ENCODE assay signal across 17 mouse cellular contexts in the genomic region with DNA sequence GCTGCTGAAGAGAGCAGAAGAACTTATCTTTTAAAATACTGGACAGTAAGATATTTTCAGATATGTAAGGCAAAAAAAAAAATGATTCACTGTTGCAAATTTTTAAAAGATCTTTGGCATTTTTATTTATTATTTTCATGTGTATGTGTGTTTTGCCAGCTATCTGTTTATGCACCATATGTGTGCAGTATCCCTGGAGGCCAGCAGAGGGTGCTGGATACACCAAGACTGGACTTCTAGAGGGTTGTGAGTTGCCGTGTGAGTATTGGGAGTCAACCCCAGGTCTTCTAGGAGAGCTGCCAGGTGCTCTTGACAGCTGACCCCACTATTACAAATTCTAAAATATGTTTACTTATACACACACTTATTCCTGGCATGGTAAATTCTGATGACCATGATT. TPM values are rescaled to one million over a fixed set of nuclear protein-coding genes. Genes with fewer than 3 reads are reported as not detected.
DNase-seq lines count a peak whose midpoint lies in the region; TF ChIP-seq lines count a peak whose summit lies in the region.
"Had no signal": no experiment of that assay in that cellular context is flagged by ENCODE, and none has a peak within 500 bp of the region (broad histone marks: within the 10 kb centered on the region; RNA-seq: fewer than 3 reads in every experiment).

No protein-coding gene starts in this region.

- H3K36me3 ChIP-seq in heart, adult 2 months (ENCODE audit: control insufficient read depth, insufficient read depth, low read length): no peaks in the 10 kb centered on the region
- peaks cover 9% of the 10 kb centered on the region; the same call in 1 of the 2 replicates for H3K36me3 ChIP-seq in heart, embryonic 10.5 days
- peaks cover 0 to 4% of the 10 kb centered on the region in 2 experiments; a peak in 1 of 4 replicates for H3K36me3 ChIP-seq in MEL (ENCODE audit: control insufficient read depth in 1 of 2, insufficient read depth in 2 of 2, low read length in 2 of 2)

- no peaks in the 10 kb centered on the region for H3K27me3 ChIP-seq in heart, adult 2 months (ENCODE audit: control insufficient read depth, insufficient read depth, low read length)
- no peaks in the 10 kb centered on the region for H3K27me3 ChIP-seq in heart, embryonic 10.5 days (ENCODE audit: insufficient read depth, poor library complexity, severe bottlenecking)
- no peaks in the 10 kb centered on the region for H3K27me3 ChIP-seq in MEL (ENCODE audit: control insufficient read depth in 1 of 2, insufficient read depth in 2 of 2, low read length in 2 of 2)
- H3K27me3 ChIP-seq: forebrain, embryonic 12.5 days; limb, embryonic 12.5 days had no signal

- H3K4me1 ChIP-seq in heart, adult 2 months (ENCODE audit: control insufficient read depth, insufficient read depth, low read length): peaks cover 2% of the 10 kb centered on the region; the same call in 1 of the 2 replicates
- peaks cover 18% of the 10 kb centered on the region for H3K4me1 ChIP-seq in heart, embryonic 10.5 days
- peaks cover 0 to 4% of the 10 kb centered on the region in 2 experiments; a peak in 1 of 4 replicates for H3K4me1 ChIP-seq in MEL (ENCODE audit: control insufficient read depth in 1 of 2, insufficient read depth in 2 of 2, low read length in 2 of 2)

- DNase-seq in heart, adult 2 months: no peak
- no peak for DNase-seq in heart, embryonic 10.5 days (ENCODE audit: low spot score)
- no peak for DNase-seq in layer of hippocampus, adult 2 months (ENCODE audit: low spot score in 2 of 2)
- no peak for DNase-seq in layer of hippocampus, postnatal 36 days
- DNase-seq in 3T3-L1 (ENCODE audit: low read depth, low spot score) (peak; percentile 22), MEL (ENCODE audit: low read depth, low spot score) (peak; percentile 44)
- DNase-seq in frontal cortex, postnatal 14 days (ENCODE audit: low spot score in 2 of 2): no peak
- no peak for DNase-seq in urinary bladder, postnatal 4 days (ENCODE audit: low spot score in 2 of 2)
- DNase-seq: adrenal gland, postnatal 10 days; gastrocnemius, postnatal 25 days; heart, postnatal 14 days; kidney, postnatal 25 days had no signal

- intact Hi-C loops in heart, adult 2 months (cut with DNase I): loop anchor here (10.0 kb wide), 1 partner anchor 608 kb away; a partner anchor contains a TSS

- TF ChIP-seq RAD21 in MEL (IDR thresholded peaks at IDR 0.05; ENCODE audit: low read depth, low read length): no peak; the same call in 1 of the 2 replicates

- H3K4me3 ChIP-seq in heart, adult 2 months: no peak overlapping the region
- H3K4me3 ChIP-seq in heart, embryonic 10.5 days: no peak overlapping the region
- H3K4me3 ChIP-seq in layer of hippocampus, adult 2 months: no peak overlapping the region
- H3K4me3 ChIP-seq in MEL (ENCODE audit: control insufficient read depth in 1 of 2, insufficient read depth in 1 of 2, low read depth in 2 of 2, low read length in 2 of 2): no peak overlapping the region
- H3K4me3 ChIP-seq: forebrain, embryonic 12.5 days; limb, embryonic 12.5 days; midbrain, embryonic 10.5 days; myocyte had no signal

- no peaks in the 10 kb centered on the region for H3K79me2 ChIP-seq in heart, adult 2 months (replicated peaks; ENCODE audit: control insufficient read depth, insufficient read depth, low read length)
- H3K79me2 ChIP-seq in MEL (ENCODE audit: control insufficient read depth, insufficient read depth, low read length, poor library complexity): peaks cover 14% of the 10 kb centered on the region

- no peak overlapping the region for H3K27ac ChIP-seq in heart, adult 2 months
- H3K27ac ChIP-seq in heart, embryonic 10.5 days: no peak overlapping the region; the same call in 1 of the 2 replicates
- H3K27ac ChIP-seq in layer of hippocampus, adult 2 months: no peak overlapping the region
- no peak overlapping the region for H3K27ac ChIP-seq in MEL (ENCODE audit: control insufficient read depth, low read depth, low read length)
- H3K27ac ChIP-seq: forebrain, embryonic 12.5 days; limb, embryonic 12.5 days; midbrain, embryonic 10.5 days had no signal

- TF ChIP-seq POLR2A in heart, adult 2 months (IDR thresholded peaks at IDR 0.05; ENCODE audit: insufficient read depth, low read depth, low read length): no peak
- no peak for TF ChIP-seq POLR2A in MEL (IDR thresholded peaks at IDR 0.05; ENCODE audit: control insufficient read depth in 1 of 2, insufficient read depth in 1 of 2, low read depth in 1 of 2, low read length in 2 of 2, poor library complexity in 1 of 2)

- no peak for TF ChIP-seq EP300 in heart, adult 2 months (IDR thresholded peaks at IDR 0.05; ENCODE audit: insufficient read depth, low read depth, low read length)
- TF ChIP-seq EP300 in MEL (IDR thresholded peaks at IDR 0.05; ENCODE audit: low read depth in 1 of 2, low read length in 2 of 2): no peak

- peak; percentile 57 for TF ChIP-seq CTCF in heart, adult 2 months (IDR thresholded peaks at IDR 0.05)
- TF ChIP-seq CTCF in layer of hippocampus, adult 2 months (conservative IDR thresholded peaks at IDR 0.05): peak; percentile 53
- peak; percentile 48 to 51 (median 49) for TF ChIP-seq CTCF in MEL (IDR thresholded peaks at IDR 0.05 in 2 of 3, conservative IDR thresholded peaks at IDR 0.05 in 1 of 3; ENCODE audit: control insufficient read depth in 1 of 3, insufficient read depth in 1 of 3, low read depth in 2 of 3, low read length in 3 of 3, poor library complexity in 1 of 3, severe bottlenecking in 1 of 3)

- H3K9ac ChIP-seq in heart, adult 2 months (ENCODE audit: low read depth, low read length): no peak overlapping the region
- no peak overlapping the region for H3K9ac ChIP-seq in MEL (ENCODE audit: control insufficient read depth, low read depth, low read length, poor library complexity, severe bottlenecking)
- H3K9ac ChIP-seq: forebrain, embryonic 12.5 days; limb, embryonic 12.5 days had no signal

- H3K9me3 ChIP-seq in heart, embryonic 10.5 days: no peaks in the 10 kb centered on the region
- no peaks in the 10 kb centered on the region for H3K9me3 ChIP-seq in MEL (replicated peaks; ENCODE audit: insufficient read depth, low read length)
- H3K9me3 ChIP-seq: forebrain, embryonic 12.5 days; limb, embryonic 12.5 days; midbrain, embryonic 10.5 days had no signal

- 55% methylated on average over 1 of the region's 1 CpGs for WGBS in heart, adult 2 months
- 71% methylated on average over 1 of the region's 1 CpGs for WGBS in heart, embryonic 10.5 days

TF ChIP-seq in MEL, 35 proteins besides CTCF, POLR2A, EP300 and RAD21:
- TF ChIP-seq JUND (IDR thresholded peaks at IDR 0.05; ENCODE audit: low read depth, low read length) (no peak), RCOR1 (IDR thresholded peaks at IDR 0.05; ENCODE audit: low read depth, low read length) (no peak), MAZ (IDR thresholded peaks at IDR 0.05; ENCODE audit: low read depth, low read length) (no peak), MAFK (IDR thresholded peaks at IDR 0.05; ENCODE audit: borderline replicate concordance, low read depth, low read length) (no peak), BHLHE40 (IDR thresholded peaks at IDR 0.05; ENCODE audit: borderline replicate concordance, low read depth, low read length) (no peak)

RNA-seq across cellular contexts. Expression of a gene that starts 4.7 kb away (rescaled TPM):
- total RNA-seq in heart, adult 2 months (2021): 10 to 100 TPM; 63.1 to 64.6 TPM
- 52.1 and 74.2 TPM in 2 replicates for polyA plus RNA-seq in heart, adult 2 months (2012; rRNA removed)
- 23.5 and 27.3 TPM in 2 replicates for polyA plus RNA-seq in heart, embryonic 10.5 days (2016; fragmentation: Nextera tagmentation; extraction: Ambion mirVana)
- 10 to 100 TPM; 36.4 to 40.1 TPM for total RNA-seq in layer of hippocampus, adult 2 months (2021)
- total RNA-seq in layer of hippocampus, postnatal 36 days (2021): 10 to 100 TPM; 37.2 to 38.9 TPM
- total RNA-seq in MEL (2012; rRNA removed): 15.3 and 19.9 TPM in 2 replicates
- polyA plus RNA-seq in MEL (2012; ENCODE audit: insufficient read depth in 1 of 2, insufficient read length in 2 of 2, low read depth in 1 of 2, low replicate concordance in 2 of 2, missing spikeins in 1 of 2): 10 to 100 TPM in 1 of 2 experiments, not detected in 1; 19.1 TPM

RNA-seq across cellular contexts. Expression of a gene that starts 4.8 kb away (rescaled TPM):
- total RNA-seq in heart, adult 2 months (2021): 10 to 100 TPM; 24.4 to 29.4 TPM
- polyA plus RNA-seq in heart, adult 2 months (2012; rRNA removed): 29.1 and 30.0 TPM in 2 replicates
- 37.5 and 39.6 TPM in 2 replicates for polyA plus RNA-seq in heart, embryonic 10.5 days (2016; fragmentation: Nextera tagmentation; extraction: Ambion mirVana)
- total RNA-seq in layer of hippocampus, adult 2 months (2021): 10 to 100 TPM; 42.8 to 42.9 TPM
- 10 to 100 TPM; 41.4 to 45.0 TPM for total RNA-seq in layer of hippocampus, postnatal 36 days (2021)
- 9.3 and 11.8 TPM in 2 replicates for total RNA-seq in MEL (2012; rRNA removed)
- polyA plus RNA-seq in MEL (2012; ENCODE audit: insufficient read depth in 1 of 2, insufficient read length in 2 of 2, low read depth in 1 of 2, low replicate concordance in 2 of 2, missing spikeins in 1 of 2): 10 to 100 TPM in 1 of 2 experiments, not detected in 1; 20.3 TPM

RNA-seq across cellular contexts. Expression of a gene that starts 29.2 kb away (rescaled TPM):
- total RNA-seq in heart, adult 2 months (2021): 100 to 1,000 TPM; 587 to 599 TPM
- polyA plus RNA-seq in heart, adult 2 months (2012; rRNA removed): 371 and 464 TPM in 2 replicates
- polyA plus RNA-seq in heart, embryonic 10.5 days (2016; fragmentation: Nextera tagmentation; extraction: Ambion mirVana): 49.3 and 117 TPM in 2 replicates
- 1 to 10 TPM in 1 of 2 experiments, under 1 TPM in 1; 0.67 to 1.1 TPM for total RNA-seq in layer of hippocampus, adult 2 months (2021)
- total RNA-seq in layer of hippocampus, postnatal 36 days (2021): 1 to 10 TPM in 1 of 2 experiments, under 1 TPM in 1; 0.27 to 1.3 TPM
- total RNA-seq in MEL (2012; rRNA removed): not detected in 2 replicates
- not detected for polyA plus RNA-seq in MEL (2012; ENCODE audit: insufficient read depth in 1 of 2, insufficient read length in 2 of 2, low read depth in 1 of 2, low replicate concordance in 2 of 2, missing spikeins in 1 of 2)
- polyA plus RNA-seq: forebrain, embryonic 12.5 days; inflammation-experienced regulatory T-cells, adult 6 months; midbrain, embryonic 10.5 days had no signal

RNA-seq across cellular contexts. Expression of a gene that starts 55.4 kb away (rescaled TPM):
- 10 to 100 TPM; 35.1 to 41.7 TPM for total RNA-seq in heart, adult 2 months (2021)
- polyA plus RNA-seq in heart, adult 2 months (2012; rRNA removed): 19.3 and 40.8 TPM in 2 replicates
- 120 and 144 TPM in 2 replicates for polyA plus RNA-seq in heart, embryonic 10.5 days (2016; fragmentation: Nextera tagmentation; extraction: Ambion mirVana)
- total RNA-seq in layer of hippocampus, adult 2 months (2021): 10 to 100 TPM; 66.1 to 66.7 TPM
- 10 to 100 TPM; 65.6 to 82.5 TPM for total RNA-seq in layer of hippocampus, postnatal 36 days (2021)
- 214 and 256 TPM in 2 replicates for total RNA-seq in MEL (2012; rRNA removed)
- 100 to 1,000 TPM; 143 to 331 TPM for polyA plus RNA-seq in MEL (2012; ENCODE audit: insufficient read depth in 1 of 2, insufficient read length in 2 of 2, low read depth in 1 of 2, low replicate concordance in 2 of 2, missing spikeins in 1 of 2)

Comparison
In these comparisons a context has a peak if more than half of its experiments do, and no peak if none do; other contexts are left out.
1. DNase-seq: peak in 3T3-L1 (single experiment) and MEL (single experiment); none in heart, adult 2 months (0 of 2), heart, embryonic 10.5 days (single experiment), layer of hippocampus, adult 2 months (0 of 2), layer of hippocampus, postnatal 36 days (0 of 2), frontal cortex, postnatal 14 days (0 of 2) and urinary bladder, postnatal 4 days (0 of 2).
2. RNA of a gene that starts 29.2 kb away (total RNA-seq): 587 to 599 TPM in heart, adult 2 months; 0.27 to 1.3 TPM in layer of hippocampus, postnatal 36 days, 0.67 to 1.1 TPM in layer of hippocampus, adult 2 months and not detected in MEL; every median in the first group is over 100 times any median in the second.
3. Peak in every context shown above with its lines, with median percentiles within 50 percentile points of each other: CTCF ChIP-seq.